Mouse (Mus musculus): Measurements from ENCODE around the gene Sppl2b.

Gene Sppl2b
- long read RNA-seq, experiment 1, partial matches to known transcripts, result 3 of 18 reads
- long read RNA-seq, experiment 1, other reads (novel, unspliced or antisense), result 11 of 18 reads
- long read RNA-seq, experiment 2, partial matches to known transcripts, result 1 of 8 reads
- long read RNA-seq, experiment 2, other reads (novel, unspliced or antisense), result 5 of 8 reads

DNA sequence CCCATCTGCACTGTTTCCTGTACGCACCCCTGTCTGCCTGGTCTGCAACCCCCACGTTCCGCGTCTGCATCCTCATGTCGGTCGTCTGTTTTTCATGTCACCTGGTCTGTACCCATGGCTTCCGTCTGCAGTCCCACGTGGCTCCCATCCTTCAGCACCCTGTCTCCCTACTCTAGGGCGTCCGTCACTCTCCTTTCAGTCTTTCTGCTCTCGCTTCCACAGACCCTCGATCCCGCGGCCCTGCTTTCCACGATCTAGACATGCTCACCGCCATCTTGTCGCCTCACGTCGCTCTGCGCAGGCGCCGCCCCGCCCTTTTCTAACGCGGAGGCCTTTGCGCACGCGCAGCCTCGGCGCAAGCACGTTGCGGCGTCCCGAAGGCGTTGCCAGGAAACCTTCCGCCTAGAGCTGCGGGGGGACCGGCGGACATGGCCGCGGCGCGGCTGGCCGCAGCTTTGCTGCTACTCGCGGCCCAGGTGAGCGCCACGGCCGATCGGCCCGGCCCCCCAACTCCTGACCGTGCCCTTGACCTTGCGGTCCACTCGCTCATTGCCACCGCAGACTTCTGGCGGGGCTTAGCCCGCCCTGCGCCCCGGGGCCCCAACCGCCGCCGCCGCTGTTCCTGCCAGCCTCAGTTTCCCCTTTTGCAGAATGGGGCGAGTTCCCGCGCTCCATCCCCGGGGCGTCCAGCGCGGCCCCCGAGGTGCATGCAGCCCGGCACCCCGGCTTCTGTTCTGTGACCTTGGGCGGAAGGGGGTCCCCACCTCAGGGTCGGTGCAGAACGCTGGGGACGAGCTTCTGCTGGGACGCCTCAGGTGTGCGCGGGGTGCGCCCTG is at the start of gene Sppl2b, which contains the start of gene Lsm7:
TSS of gene Sppl2b (plus strand) at position 363 of the 836 bp plus-strand sequence.
TSS of gene Lsm7 (minus strand) at position 297 of the 836 bp plus-strand sequence.
- intact Hi-C loops (cut with DNase I), result no loop called here

DNA sequence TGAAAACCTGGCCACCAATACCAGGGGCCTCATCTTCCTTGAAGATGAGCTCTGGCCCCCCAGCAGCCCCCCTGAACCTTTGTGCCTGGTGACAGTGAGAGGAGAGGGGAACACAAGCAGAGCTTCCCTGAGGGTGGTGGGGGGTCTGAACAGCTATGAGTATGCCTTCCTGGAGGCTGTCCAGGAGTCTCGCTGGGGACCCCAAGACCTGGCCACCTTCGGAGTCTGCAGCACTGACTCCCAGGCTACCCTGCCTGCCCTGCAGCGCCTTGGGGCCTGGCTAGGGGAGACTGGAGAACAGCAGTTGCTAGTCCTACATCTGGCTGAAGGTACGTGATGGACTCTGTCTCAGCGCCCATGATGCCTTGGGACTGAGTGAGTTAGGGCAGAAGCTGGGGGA is 49.8 kb upstream of the Sppl2b start:
- intact Hi-C loops (cut with DNase I), result loop anchor here (5.0 kb wide), 1 partner anchor 58 kb away; no protein-coding TSS in a partner anchor

DNA sequence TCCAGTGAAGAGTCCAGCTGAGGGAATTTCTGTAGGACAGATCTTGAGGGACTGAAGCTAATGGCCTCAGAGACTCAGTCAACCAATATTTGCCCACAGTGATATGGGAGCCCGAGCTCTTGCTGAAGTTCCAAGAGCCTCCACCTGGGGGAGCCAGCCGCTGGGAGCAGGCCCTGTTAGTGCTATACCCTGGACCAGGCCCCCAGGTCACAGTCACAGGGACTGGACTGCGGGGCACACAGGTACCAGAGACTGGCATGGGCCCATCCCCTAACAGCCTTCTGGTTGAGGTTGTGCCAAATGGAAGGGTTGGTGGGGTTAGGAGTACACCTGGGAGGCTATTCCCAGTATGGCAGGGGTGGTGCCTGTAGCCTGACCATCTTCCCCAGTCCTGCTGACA is 49.1 kb upstream of the Sppl2b start:
- intact Hi-C loops (cut with DNase I), result loop anchor here (5.0 kb wide), 1 partner anchor 59 kb away; no protein-coding TSS in a partner anchor

DNA sequence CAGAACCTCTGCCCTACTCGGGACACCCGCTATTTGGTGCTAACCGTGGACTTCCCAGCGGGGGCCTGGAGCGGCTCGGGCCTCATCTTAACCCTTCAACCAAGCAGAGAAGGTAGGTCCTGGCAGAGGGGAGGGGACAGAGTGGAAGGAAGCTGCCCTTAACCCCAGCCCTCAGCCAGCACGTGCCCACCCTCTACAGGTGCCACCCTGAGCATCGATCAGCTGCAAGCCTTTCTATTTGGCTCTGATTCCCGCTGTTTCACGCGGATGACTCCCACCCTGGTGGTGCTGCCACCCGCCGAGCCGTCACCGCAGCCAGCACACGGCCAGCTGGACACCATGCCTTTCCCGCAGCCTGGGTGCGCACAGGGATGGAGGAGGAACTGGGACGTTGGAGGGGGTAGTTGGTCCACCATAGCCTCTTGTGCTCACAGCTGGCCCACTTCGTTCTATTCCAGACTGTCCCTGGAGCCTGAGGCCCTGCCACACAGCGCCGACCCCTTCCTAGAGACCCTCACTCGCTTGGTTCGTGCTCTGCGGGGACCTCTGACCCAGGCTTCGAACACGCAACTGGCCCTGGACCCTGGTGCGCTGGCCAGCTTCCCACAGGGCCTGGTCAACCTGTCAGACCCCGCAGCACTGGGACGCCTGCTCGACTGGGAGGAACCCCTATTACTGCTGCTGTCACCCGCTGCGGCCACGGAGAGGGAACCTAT is 48.6 kb upstream of the Sppl2b start:
- intact Hi-C loops (cut with DNase I), result loop anchor here (5.0 kb wide), 1 partner anchor 59 kb away; no protein-coding TSS in a partner anchor

DNA sequence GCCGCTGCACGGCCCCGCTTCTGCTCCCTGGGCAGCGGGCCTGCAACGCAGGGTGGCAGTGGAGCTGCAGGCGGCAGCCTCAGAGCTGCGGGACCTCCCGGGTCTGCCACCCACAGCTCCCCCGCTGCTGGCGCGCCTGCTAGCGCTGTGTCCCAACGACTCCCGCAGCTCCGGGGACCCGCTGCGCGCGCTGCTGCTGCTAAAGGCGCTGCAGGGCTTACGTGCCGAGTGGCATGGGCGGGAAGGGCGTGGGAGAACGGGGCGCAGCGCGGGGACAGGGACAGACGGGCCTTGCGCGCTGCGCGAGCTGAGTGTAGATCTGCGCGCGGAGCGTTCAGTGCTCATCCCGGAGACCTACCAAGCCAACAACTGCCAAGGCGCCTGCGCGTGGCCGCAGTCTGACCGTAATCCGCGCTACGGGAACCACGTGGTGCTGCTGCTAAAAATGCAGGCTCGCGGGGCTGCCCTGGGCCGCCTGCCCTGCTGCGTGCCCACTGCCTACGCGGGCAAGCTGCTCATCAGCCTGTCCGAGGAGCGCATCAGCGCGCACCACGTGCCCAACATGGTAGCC is 47.9 kb upstream of the Sppl2b start:
- intact Hi-C loops (cut with DNase I), result loop anchor here (5.0 kb wide), 1 partner anchor 60 kb away; no protein-coding TSS in a partner anchor

DNA sequence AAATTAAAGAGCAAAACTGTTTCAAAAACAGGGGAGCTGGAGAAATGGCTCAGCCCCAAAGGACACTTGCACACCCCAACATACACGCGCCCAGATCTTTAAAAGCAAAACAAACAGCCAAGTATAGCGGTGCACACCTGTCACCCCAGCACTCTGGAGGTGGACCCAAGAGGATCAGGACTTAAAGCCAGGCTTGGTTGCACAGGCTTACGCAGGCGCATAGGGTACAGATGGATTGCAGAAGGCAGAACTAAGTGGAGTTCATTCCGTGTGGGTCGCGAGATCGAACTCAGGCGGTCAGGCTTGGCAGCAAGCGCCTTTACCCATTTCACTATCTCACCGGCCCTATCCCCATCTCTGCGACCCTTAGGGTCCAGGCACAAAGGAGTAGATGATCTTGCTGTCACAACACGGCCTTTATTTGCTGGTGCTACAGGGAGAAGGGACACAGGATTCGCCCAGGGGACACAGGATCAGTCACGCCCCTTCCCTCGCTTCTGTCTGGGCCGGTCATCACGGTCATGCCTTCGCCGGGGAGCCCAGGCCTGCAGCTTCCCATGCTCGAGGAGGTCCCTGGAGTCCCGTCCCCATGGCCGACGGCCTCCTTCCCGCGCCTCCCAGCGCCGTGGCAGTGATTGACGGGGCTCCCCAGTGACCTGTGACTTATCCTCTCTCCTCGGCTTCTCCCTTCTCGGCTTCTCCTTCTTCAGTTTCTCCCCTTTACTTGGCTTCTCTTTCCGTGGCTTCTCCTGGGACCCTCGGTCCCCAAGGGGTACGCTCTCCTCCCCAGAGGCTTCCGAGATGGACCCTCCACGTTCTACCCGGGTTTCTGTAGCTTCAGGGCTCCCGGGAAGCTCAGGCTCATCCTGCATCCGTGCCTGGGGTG is 46.7 kb upstream of the Sppl2b start:
- intact Hi-C loops (cut with DNase I), result loop anchor here (5.0 kb wide), 1 partner anchor 61 kb away; no protein-coding TSS in a partner anchor

DNA sequence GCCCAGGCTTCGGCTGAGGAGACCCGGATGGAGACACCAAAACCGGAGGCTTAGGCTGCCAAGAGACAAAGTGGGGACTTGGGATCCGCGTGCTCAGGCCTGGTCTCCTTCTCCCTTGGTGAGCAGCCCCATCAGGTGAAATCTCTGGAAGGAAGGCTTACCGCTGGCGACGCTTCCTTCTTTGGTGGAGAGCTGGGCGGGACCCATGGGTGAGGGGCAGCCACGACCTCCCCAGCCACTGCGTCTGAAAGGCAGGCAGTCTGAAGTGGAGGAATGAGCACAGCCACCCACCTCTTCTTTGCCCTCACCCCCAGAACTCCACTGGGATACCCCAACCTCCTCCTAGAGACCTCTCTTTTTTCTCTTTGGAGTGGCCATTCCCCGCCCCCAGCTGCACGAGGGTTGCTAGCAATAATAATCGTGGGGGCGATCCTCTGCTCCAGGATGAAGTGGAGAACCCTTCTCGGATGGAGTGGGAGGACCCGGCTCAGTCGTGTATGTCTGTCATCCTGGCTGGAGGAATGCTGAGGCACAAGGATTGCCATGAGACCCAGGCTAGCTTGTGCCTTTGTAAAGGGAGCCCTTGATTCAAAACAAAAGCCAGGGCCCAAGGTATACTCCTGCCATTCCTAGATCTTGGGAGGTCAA is 46.0 kb upstream of the Sppl2b start:
- intact Hi-C loops (cut with DNase I), result loop anchor here (5.0 kb wide), 1 partner anchor 62 kb away; no protein-coding TSS in a partner anchor

DNA sequence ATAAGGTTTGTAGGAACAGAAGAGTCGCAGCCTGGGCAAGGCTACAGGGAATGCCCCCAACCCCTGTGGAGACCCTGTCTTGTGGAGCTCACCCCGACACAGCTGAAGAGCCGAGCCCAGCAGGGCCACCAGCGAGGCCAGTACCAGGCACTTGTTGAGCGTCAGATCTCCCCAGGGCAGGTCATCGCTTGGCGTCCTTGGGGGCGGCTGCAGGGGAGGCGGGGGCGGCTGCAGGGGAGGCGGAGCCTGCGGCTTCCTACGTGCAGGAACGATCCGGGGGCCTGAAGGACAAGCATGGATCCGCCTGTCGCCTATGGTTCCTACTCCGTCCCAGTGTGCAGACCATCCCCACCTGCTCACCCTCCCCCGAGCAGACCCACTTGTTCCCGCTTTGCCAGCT is 45.0 kb upstream of the Sppl2b start:
- intact Hi-C loops (cut with DNase I), result loop anchor here (10.0 kb wide), 1 partner anchor 185 kb away; no protein-coding TSS in a partner anchor

DNA sequence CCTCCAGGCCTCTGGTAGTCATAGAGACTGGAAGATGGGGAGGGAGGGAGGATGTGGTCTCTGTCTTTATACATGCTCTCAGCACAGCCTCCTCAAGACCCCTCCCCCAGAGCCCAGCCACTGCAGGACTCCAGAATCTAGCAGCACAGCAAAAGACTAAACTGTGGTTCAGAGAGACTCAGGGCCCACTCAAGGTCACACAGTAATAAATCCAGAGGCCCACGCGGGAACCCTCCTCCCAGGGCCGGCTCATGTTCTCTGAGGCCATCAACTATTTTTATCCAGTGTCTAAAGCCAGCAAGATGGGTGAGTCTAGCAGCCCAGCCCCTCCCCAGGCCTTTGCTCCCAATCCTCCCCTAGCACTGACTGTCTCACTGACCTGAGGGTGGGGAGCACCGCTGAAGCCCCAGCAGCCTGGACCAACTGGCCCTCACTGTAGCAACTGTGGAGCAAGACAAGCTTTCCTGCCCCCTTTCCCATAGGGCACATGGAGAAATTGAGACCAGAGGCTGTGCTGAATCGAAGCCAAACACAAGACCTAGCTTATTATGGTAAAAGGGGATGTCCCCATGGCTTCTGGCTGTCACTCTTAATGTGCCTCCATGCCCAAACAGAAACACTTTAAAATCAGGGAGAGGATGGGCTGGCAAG is 42.6 kb upstream of the Sppl2b start:
- intact Hi-C loops (cut with DNase I), result loop anchor here (10.0 kb wide), 1 partner anchor 182 kb away; no protein-coding TSS in a partner anchor

DNA sequence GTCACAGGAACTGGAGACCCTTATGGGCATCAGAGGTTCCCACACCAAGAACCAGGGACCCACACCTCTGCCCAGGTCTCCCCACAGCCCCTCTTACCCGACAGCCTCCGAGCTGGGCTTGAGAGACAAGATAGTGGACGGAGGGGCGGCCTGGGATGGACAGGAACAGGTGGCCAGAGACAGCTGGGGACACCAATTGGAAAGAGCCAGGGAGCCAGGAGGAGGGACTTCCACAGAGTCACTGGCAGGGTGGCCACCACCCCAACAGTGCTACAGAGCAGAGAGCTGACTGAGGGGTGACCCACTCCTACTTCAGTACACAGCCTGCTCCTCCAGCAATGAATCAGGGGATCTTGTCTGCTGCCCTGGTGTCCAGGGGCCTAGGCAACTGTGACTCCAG is 41.7 kb upstream of the Sppl2b start, which contains the start of gene Jsrp1:
TSS of gene Jsrp1 (minus strand) at position 133 of the 400 bp plus-strand sequence.
- intact Hi-C loops (cut with DNase I), result loop anchor here (10.0 kb wide), 1 partner anchor 181 kb away; no protein-coding TSS in a partner anchor

DNA sequence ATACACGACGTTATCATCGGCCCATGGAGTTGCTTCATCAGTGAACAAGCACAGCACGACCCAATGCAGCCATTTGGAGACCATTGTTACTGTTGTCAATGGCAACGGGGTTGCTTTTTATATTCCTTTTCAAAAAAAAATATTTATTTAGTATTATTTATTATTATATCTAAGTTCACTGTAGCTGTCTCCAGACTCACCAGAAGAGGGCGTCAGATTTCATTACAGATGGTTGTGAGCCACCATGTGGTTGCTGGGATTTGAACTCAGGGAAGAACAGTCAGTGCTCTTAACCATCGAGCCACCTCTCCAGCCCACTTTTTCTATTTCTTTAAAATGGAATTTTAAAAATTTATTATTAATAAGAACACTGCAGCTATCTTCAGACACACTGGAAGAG is 40.3 kb upstream of the Sppl2b start:
- intact Hi-C loops (cut with DNase I), result loop anchor here (10.0 kb wide), 1 partner anchor 180 kb away; no protein-coding TSS in a partner anchor

DNA sequence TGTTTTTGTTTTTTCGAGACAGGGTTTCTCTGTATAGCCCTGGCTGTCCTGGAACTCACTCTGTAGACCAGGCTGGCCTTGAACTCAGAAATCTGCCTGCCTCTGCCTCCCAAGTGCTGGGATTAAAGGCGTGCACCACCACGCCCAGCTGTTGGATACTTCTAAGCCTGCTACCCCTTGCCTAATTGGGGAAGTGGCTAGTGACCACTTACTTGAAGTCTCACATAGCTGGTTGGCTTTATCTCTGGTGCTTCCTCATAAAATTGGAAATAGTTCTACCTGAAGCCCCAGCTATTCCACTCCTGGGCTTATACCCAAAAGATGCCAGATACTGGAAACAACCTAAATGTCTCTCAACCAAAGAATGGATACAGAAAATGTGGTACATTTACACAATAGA is 38.8 kb upstream of the Sppl2b start:
- intact Hi-C loops (cut with DNase I), result loop anchor here (10.0 kb wide), 1 partner anchor 178 kb away; no protein-coding TSS in a partner anchor

DNA sequence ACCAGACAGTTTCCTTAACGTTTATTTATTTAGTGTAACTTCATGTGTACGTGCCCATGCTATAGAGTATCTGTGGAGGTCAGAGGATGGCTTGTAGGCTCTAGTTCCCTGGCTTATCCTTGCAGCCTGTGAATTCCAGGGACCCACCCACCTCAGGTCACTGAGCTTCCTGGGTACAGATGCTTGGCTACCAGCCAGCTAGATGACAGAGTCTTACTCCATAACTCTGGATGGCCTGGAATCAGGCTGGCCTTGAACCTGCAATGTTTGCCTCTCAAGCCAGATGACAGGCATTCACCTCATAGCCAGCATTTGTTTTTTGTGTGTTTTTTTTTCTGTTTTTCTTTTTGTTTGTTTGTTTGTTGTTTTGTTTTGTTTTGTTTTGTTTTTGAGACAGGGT is 37.9 kb upstream of the Sppl2b start:
- intact Hi-C loops (cut with DNase I), result loop anchor here (10.0 kb wide), 1 partner anchor 178 kb away; no protein-coding TSS in a partner anchor

DNA sequence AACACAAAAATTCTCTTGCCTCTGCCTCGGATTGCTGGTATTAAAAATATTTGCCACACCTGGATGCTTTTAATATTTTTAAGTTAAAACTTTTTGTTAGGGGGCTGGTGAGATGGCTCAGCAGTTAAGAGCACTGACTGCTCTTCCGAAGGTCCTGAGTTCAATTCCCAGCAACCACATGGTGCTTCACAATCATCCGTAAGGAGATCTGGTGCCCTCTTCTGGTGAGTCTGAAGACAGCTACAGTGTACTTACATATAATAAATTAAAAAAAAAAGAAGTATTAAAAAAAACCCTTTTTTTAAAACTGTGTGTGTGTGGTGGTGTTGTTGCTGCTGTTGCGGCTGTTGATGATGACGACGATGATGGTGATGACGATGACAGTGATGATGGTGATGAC is 37.1 kb upstream of the Sppl2b start:
- intact Hi-C loops (cut with DNase I), result loop anchor here (10.0 kb wide), 1 partner anchor 177 kb away; no protein-coding TSS in a partner anchor

DNA sequence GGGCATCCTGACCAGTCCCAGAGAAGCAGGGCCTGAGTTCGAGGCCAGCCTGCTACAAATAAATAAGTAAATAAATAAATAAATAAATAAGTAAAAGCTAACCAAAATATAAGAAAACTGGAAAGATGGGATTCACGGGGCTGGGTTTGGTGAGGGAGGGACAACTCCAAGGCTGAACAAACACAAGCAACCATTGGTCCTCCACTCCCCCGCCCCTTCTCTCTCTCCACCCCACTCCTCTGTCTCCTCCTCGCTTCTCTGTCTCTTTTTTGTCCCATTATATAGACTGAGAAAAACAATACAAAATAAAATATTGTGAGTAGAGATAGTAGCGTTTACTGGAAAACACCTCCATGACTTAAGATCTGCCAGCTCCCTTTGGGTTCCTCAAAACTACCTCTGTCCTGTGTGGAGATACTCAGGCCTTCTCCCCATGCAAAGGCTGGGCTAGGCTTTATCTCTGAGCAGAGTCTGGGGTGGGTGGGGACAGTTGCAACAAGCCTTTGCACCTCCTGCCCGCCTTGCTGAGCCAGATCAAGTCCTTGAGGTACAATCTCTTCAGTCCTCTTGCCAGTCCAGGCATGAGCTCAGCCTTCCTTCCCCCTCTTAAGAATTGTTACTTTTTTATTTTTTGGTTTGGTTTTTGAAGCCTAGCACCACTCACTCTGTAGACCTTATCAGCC is 36.3 kb upstream of the Sppl2b start:
- intact Hi-C loops (cut with DNase I), result loop anchor here (10.0 kb wide), 1 partner anchor 176 kb away; no protein-coding TSS in a partner anchor

DNA sequence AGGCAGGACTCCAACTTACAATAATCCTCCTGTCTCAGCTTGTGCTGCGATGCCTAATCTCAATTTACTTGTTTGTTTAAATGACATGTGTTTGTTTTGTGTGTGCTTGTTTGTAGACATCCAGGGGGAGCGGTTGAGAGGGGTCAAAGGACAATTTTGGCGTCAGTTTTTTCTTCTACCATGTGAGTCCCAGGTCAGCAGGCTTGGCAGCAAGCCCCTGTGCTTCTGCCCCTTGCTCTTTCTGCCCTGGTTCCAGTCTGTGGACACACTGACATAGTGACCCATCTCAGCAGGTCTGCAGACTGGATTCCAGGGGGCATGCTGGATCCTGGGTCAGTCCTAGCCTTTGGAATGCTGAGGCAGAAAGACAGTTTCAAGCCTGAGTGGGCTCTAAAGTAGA is 35.7 kb upstream of the Sppl2b start:
- intact Hi-C loops (cut with DNase I), result loop anchor here (10.0 kb wide), 1 partner anchor 175 kb away; no protein-coding TSS in a partner anchor

DNA sequence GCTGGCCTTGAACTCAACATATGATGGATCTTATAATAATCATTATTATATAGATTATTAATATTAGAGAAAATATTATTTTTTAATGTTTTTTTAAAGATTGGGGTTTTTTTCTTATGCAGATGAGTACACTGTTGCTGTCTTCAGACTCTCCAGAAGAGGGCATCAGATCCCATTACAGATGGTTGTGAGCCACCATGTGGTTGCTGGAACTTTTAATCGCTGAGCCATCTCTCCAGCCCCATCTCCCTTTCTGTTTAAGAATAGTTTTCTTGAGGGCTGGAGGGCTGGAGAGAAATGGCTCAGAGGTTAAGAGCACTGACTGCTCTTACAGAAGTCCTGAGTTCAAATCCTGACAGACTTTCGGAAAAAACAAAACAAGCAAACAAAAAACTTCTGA is 33.1 kb upstream of the Sppl2b start:
- intact Hi-C loops (cut with DNase I), result loop anchor here (2.0 kb wide), 1 partner anchor 59 kb away; no protein-coding TSS in a partner anchor

DNA sequence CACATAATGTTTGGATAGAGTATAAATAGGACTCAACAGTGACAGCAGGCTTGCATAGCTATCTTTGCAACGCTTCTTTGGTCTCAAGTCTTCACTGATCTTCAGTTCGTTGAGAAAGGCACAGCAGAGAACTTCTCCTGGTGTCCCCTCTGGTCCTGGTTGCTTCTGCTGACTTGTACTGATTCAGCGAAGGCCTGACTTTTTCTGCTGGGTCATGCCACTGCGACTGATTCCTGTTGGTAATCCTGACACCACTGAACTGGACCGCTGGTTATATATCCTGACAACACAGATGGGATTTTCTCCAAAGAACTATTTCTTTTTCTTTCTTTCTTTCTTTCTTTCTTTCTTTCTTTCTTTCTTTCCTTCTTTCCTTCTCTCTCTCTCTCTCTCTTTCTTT is 32.5 kb upstream of the Sppl2b start:
- intact Hi-C loops (cut with DNase I), result loop anchor here (2.0 kb wide), 1 partner anchor 58 kb away; no protein-coding TSS in a partner anchor

Measured in adrenal gland (tissue).